Mouse (Mus musculus) spleen, postnatal 36 days (tissue): ENCODE measurements at regions not wholly inside any gene's neighbourhood (a gene's known extent, or its start where the extent isn't known, plus 50 kb on each side); places are given as distances from the start of the nearest gene placed in this dataset.
"Not testable (repeated sequence)": the region's sequence is repeated elsewhere in the genome, so short reads cannot be mapped to it uniquely, and the experiment has no call there.

Source experiments
- DNase-seq, 2 experiments: peaks; one replicate each; pipeline ENCODE4 v3.0.0; 2022; ENCODE audit warnings: low spot score in 2 of 2, mixed read lengths in 1 of 2

DNA sequence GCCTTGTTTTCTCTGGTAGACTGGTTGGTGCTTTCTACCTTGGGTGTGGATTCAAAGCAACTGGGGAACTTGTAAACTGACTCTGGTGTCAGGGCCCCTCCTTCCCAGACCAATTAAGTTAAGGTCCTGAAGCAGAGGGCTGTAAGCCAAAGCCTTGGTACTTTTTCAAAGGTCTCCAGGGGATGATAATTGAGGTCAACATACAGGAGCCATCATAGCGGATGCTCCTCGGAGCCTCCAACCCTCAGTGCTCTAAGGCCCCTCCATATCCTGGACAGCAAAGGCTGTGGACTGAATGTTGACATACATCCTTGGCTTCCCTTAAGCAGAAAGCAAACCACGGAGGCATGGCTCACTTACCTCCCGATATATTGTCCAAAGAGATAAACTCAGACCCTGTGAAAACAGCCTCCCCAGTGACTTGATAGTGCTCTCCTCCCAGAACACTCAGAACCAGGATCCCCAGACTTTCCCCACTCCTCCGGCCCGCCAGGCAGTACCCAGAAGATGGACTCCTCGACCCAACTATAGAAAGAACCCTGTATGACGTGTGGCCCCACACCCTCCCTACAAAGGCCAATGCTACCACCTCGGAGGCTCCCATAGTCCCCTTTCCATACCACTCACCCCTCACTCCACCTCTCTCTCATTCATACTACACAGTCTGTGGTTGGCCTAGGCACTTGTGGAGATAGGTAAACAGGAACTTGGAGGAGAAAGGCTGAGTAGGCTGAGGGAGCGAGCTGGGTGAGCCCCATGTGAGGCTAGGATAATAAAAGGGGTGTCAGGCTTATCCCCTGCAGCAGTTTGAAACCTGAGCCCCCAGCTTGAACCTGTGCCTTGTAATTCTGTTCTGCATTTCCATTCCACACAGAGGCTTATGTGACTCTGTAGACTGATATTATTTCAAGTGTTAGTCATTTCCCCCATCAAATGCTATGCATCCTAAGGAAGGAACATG is 118.8 kb upstream of the Arid1b start:
- DNase-seq = no peak

GRCm38 (mm10) chr17:4876431-4876830 is 117.7 kb upstream of the Arid1b start:
- no peak for DNase-seq

- DNase-seq = peak; percentile 48 to 51
Measured at GRCm38 (mm10) chr17:4881473-4881872, 112.7 kb upstream of the Arid1b start.

GRCm38 (mm10) chr17:4884083-4884482 is 110.0 kb upstream of the Arid1b start:
- DNase-seq = no peak

- no peak for DNase-seq
Measured at GRCm38 (mm10) chr17:4884761-4885160, 109.4 kb upstream of the Arid1b start.

- DNase-seq = not testable (repeated sequence)
Measured at GRCm38 (mm10) chr17:4887331-4887730, 106.8 kb upstream of the Arid1b start.

DNA sequence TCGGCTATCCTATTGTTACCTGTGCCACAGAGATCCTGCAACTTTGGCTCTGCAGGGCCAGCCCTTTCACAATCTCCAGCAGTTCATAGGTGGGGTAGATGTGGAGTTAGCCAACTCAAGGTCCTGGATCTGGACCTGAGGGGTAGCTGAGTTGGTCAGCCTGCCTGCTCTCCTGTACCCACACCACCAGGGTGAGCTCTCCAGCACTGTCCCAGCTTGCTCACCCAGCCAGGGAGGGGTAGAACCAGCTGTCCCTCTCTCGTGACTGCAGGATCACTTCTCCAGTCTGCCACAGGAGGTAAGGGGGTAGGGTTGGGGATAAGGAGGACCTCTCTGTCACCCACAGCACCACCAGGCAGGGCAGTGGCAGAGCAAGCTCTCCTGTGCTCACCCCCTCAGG is 104.6 kb upstream of the Arid1b start:
- DNase-seq = no peak

DNA sequence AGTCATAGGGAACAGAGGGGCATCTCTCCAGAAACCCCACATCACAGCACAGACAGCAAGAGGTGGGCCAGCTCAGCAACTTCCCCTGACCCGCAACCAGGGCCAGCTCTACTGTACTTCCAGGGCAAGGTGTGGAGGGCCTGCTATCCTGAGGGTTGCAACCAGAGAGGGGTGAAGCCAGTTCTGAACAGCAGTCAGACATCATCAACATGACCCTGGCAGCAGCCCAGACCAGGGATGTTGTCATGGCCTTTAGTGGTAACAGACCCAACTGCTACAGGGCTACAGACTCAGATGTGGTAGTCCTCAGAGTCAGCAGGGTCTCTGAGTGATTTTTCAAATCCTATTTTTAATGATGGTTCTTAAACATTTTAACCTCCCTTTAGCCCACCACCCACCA is 104.0 kb upstream of the Arid1b start:
- DNase-seq = no peak

- DNase-seq = no peak
Measured at GRCm38 (mm10) chr17:4891576-4891975, 102.6 kb upstream of the Arid1b start.

DNA sequence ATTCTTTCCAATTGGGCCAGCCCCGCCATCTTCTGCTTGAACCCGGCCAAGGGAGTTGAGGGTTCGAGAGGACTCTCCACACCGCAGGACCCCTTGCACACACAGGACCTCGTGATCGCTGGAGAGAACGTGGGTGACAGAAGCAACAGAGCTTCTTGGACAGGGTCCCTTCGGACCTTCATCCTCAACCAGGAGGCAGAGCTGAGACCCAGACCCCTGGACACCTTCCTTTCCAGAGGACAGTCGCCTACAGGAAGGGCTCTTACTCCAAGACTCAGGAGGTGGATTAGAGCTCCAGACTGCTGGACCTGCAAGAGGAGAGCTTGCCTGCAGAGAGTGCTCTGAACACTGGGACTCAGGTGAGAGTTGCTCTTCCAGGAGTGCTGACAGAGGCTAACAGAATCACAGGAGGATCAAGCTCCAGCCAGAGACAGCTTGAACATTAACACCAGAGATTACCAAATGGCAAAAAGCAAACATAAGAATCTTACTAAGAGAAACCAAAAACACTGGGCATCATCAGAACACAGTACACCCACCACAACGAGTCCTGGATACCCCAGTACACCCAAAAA is 99.3 kb upstream of the Arid1b start:
- not testable (repeated sequence) for DNase-seq

GRCm38 (mm10) chr17:4903129-4903528 is 91.0 kb upstream of the Arid1b start:
- DNase-seq = no peak

- DNase-seq = no peak
Measured at GRCm38 (mm10) chr17:4906504-4906903, 87.6 kb upstream of the Arid1b start.

GRCm38 (mm10) chr17:4907181-4907752 is 86.9 kb upstream of the Arid1b start:
- peak in 1 of 2 experiments; percentile 26 for DNase-seq

GRCm38 (mm10) chr17:4907841-4908571 is 86.1 kb upstream of the Arid1b start:
- peak; percentile 82 for DNase-seq

DNA sequence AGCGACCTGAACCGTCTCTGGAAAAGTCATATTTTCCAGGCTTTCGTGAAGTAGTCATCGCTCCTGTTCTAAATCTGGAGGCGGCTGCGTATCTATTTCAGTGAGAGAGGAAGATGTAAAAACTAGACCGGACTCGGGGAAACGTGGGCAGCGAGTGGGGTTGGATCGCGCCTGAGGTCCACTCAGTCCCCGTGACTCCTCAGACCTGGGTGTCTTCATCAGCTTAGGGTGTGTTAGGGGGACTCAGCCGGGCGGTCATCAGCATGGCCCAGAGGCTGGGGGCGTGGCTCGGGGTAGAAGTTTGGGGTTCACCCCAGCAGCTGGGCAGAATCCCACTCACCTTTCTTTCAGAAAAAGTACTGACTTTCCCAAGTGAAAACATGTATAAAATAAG is 85.6 kb upstream of the Arid1b start:
- no peak for DNase-seq

DNA sequence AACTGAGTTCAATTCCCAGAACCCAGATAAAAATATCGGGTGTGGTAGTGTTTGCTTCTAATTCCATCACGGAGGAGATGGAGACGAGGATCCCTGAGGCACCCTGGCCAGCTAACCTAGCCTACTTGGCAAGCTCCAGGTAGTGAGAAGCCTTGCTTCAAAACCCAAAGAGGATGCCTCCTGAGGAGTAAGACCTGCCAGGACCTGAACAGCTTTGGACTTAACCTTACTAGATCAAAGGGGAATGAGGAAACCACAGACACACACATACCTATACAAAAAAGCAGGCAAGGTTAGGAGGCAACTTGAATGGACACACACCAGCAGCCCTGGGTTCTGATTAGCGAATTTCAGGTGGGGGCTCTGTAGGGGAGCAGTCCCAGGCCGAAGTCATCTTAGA is 84.0 kb upstream of the Arid1b start:
- no peak for DNase-seq

- DNase-seq = no peak
Measured at GRCm38 (mm10) chr17:4913001-4913400, 81.1 kb upstream of the Arid1b start.

DNA sequence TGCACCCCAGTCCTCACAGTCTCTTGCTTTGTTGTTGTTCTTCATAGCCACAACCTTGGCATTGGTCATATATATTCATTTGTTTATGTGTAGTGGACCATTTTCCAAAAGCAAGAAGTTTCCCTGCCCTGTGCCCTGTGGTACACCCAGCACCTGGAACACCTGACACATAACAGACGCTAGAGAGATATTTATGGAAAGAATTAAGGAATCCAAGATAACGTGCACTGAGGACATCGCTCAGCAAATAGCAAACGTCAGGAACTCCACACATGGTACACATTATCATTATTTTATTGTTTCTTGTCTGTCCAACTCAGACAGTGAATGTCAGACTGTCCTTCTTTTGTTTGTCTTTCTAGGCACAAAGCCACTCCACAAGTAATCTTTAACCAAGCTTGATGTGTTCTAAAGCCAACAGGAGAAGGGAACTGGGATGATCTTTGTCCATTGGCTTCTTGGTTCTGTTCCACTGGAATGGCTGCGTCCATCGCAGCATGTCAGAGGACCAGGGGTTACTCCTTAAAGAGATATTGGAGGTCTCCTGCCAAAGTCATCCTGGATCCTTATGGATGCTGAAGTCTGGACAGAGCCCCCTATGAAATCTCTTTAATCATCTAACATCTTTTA is 74.2 kb upstream of the Arid1b start:
- no peak for DNase-seq

GRCm38 (mm10) chr17:4921121-4921520 is 73.0 kb upstream of the Arid1b start:
- no peak for DNase-seq

- DNase-seq = no peak
Measured at GRCm38 (mm10) chr17:4928631-4929030, 65.5 kb upstream of the Arid1b start.

DNA sequence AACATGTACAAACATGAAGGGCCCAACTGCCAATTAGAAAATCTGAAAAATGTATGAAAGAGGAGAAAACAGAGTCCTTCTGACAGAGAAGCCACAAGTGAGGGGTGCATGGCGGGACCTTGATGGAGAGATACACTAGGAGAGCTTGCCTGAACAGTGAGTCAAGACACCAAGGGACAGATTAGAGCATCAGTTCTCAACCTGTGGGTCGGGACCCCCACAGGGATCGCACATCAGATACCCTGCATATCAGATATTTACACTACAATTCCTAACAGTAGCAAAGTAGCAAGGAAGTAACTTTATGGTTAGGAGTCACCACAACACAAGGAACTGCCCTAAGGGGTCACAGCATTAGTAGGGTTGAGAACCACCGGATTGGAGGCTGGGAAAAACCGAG is 58.9 kb upstream of the Arid1b start:
- no peak for DNase-seq

GRCm38 (mm10) chr17:4940589-4940988 is 53.5 kb upstream of the Arid1b start:
- DNase-seq = no peak
